Mouse (Mus musculus) lung, embryonic 14.5 days (tissue): ENCODE results near the gene BC048562. TPM values are rescaled to one million over a fixed set of nuclear protein-coding genes. Genes with fewer than 3 reads are reported as not detected.

Experiments
- ATAC-seq: fragments of 200-750 bp; cut with Nextera tagmentation; 2 replicates; pipeline ENCODE4 v1.8.0; 2017; ENCODE audit warnings: mild to moderate bottlenecking, moderate TSS enrichment, moderate library complexity; ENCODE audit not compliant: insufficient read depth
- DNase-seq: peaks from one replicate; pipeline ENCODE4 v3.0.0-alpha.2; 2015
- H3K27ac ChIP-seq: fragments of 300-500 bp; sonication (generic); 2 replicates; pipeline ENCODE4 v1.5.1; 2014; ENCODE audit warnings: low read depth, mild to moderate bottlenecking, moderate library complexity
- H3K27me3 ChIP-seq: fragments of 300-500 bp; sonication (generic); 2 replicates; pipeline ENCODE4 v1.6.1; 2014; ENCODE audit warnings: low read length, control low read depth; ENCODE audit not compliant: insufficient read depth
- H3K36me3 ChIP-seq: fragments of 300-500 bp; sonication (generic); 2 replicates; pipeline ENCODE4 v1.6.1; 2014; ENCODE audit warnings: control low read depth; ENCODE audit not compliant: insufficient read depth
- H3K4me1 ChIP-seq: fragments of 300-500 bp; sonication (generic); 2 replicates; pipeline ENCODE4 v1.6.1; 2014; ENCODE audit warnings: antibody characterized with exemption, control low read depth; ENCODE audit not compliant: insufficient read depth
- H3K4me2 ChIP-seq: fragments of 300-500 bp; sonication (generic); 2 replicates; pipeline ENCODE4 v1.6.1; 2014; ENCODE audit warnings: mild to moderate bottlenecking
- H3K4me3 ChIP-seq: fragments of 300-500 bp; sonication (generic); 2 replicates; pipeline ENCODE4 v1.5.1; 2014; ENCODE audit warnings: low read depth, low read length
- H3K9ac ChIP-seq: fragments of 300-500 bp; sonication (generic); 2 replicates; pipeline ENCODE4 v1.6.1; 2014
- H3K9me3 ChIP-seq: fragments of 300-500 bp; sonication (generic); 2 replicates; pipeline ENCODE4 v1.6.1; 2016; ENCODE audit warnings: low read depth, low read length, control low read depth
- CTCF ChIP-seq: IDR thresholded peaks from 2 replicates; pipeline ENCODE4 v1.5.1; 2016; ENCODE audit warnings: antibody characterized with exemption, low read depth
- WGBS: fragments of 180-500 bp; shearing (Covaris S2); extraction: QIAGEN DNeasy Blood & Tissue Kit; methylation state at CpG from one replicate; pipeline ENCODE4 v1.1.7; 2014; 5-methylcytosine and 5-hydroxymethylcytosine counted together
- polyA plus RNA-seq: library from polyadenylated mRNA; unstranded; fragments of >200 nt; fragmentation: Nextera tagmentation; extraction: Ambion mirVana; gene quantifications from 2 replicates; pipeline ENCODE4 v1.2.1, GENCODE M21; 2014

Gene BC048562
- polyA plus RNA-seq, 1 experiment from 2014 or later: not detected

GRCm38 (mm10) chr9:108451170-108451493, 14.8 kb downstream of the BC048562 start:
- no peaks in the 10 kb centered on the region for H3K27me3 ChIP-seq
- H3K9ac ChIP-seq: peak overlapping the region; percentile 69; the same call in 1 of the 2 replicates
- TF ChIP-seq CTCF: no peak
- peaks cover 13% of the 10 kb centered on the region for H3K36me3 ChIP-seq
- H3K4me1 ChIP-seq: peaks cover 22% of the 10 kb centered on the region
- H3K27ac ChIP-seq: peak overlapping the region; percentile 79; the same call in 1 of the 2 replicates
- ATAC-seq (no peak), DNase-seq (no peak)
- WGBS: 80% methylated on average over 6 of the region's 6 CpGs
- peak overlapping the region; percentile 51 for H3K4me3 ChIP-seq
- H3K4me2 ChIP-seq: peak overlapping the region; percentile 83
- H3K9me3 ChIP-seq: no peaks in the 10 kb centered on the region

GRCm38 (mm10) chr9:108451519-108452160, 15.4 kb downstream of the BC048562 start:
- H3K36me3 ChIP-seq: peaks cover 13% of the 10 kb centered on the region
- no peaks in the 10 kb centered on the region for H3K9me3 ChIP-seq
- H3K27ac ChIP-seq: peak overlapping the region; percentile 66
- no peaks in the 10 kb centered on the region for H3K27me3 ChIP-seq
- ATAC-seq (no peak), DNase-seq (no peak)
- H3K4me2 ChIP-seq: peak overlapping the region; percentile 83
- no peak for TF ChIP-seq CTCF
- peaks cover 22% of the 10 kb centered on the region for H3K4me1 ChIP-seq
- H3K4me3 ChIP-seq: peak overlapping the region; percentile 51
- peak overlapping the region; percentile 69 for H3K9ac ChIP-seq
- WGBS: 51% methylated on average over 6 of the region's 6 CpGs

GRCm38 (mm10) chr9:108452291-108452906, 16.1 kb downstream of the BC048562 start:
- DNase-seq: peak; percentile 96
- Histone ChIP-seq H3K4me1 (peaks cover 22% of the 10 kb centered on the region), H3K27ac (peak overlapping the region; percentile 66), H3K9ac (peak overlapping the region; percentile 69), H3K4me2 (peak overlapping the region; percentile 83), H3K4me3 (peak overlapping the region; percentile 51), H3K27me3 (no peaks in the 10 kb centered on the region), H3K9me3 (no peaks in the 10 kb centered on the region), H3K36me3 (peaks cover 13% of the 10 kb centered on the region)
- TF ChIP-seq CTCF: peak; percentile 92
- under 1% methylated on average over 40 of the region's 40 CpGs for WGBS
- ATAC-seq: peak; percentile 90

DNA sequence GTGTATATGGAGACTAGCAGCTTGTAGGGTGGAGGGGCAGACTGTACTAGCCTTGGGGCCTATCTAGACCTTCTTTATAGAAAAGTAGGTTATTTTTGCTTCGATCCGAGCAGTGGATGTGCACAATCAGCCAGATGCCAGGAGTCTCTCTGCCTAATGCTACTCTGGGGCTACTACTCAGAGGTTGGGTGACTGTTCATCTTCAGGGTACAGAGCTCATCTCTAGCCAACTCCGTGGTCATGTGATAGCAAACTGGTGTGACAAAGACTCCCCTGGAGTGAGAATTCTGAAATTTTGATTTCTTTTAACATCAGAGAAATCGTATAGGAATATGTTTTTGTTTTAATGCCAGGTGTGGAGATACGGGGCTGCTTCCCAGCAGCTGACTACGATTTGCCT, 16.6 kb downstream of the BC048562 start:
- peak overlapping the region; percentile 51 for H3K4me3 ChIP-seq
- peak overlapping the region; percentile 22; the same call in 1 of the 2 replicates for H3K27ac ChIP-seq
- DNase-seq (no peak), ATAC-seq (peak; percentile 12)
- peak overlapping the region; percentile 83 for H3K4me2 ChIP-seq
- peak overlapping the region; percentile 69 for H3K9ac ChIP-seq
- TF ChIP-seq CTCF: no peak
- peaks cover 13% of the 10 kb centered on the region for H3K36me3 ChIP-seq
- H3K9me3 ChIP-seq: no peaks in the 10 kb centered on the region
- WGBS: 42% methylated on average over 6 of the region's 6 CpGs
- peaks cover 22% of the 10 kb centered on the region for H3K4me1 ChIP-seq
- H3K27me3 ChIP-seq: no peaks in the 10 kb centered on the region

- TF ChIP-seq CTCF: no peak
- 63% methylated on average over 4 of the region's 4 CpGs for WGBS
- Histone ChIP-seq H3K27ac (no peak overlapping the region), H3K36me3 (peaks cover 8% of the 10 kb centered on the region), H3K27me3 (no peaks in the 10 kb centered on the region), H3K9ac (peak overlapping the region; percentile 69; the same call in 1 of the 2 replicates), H3K4me2 (peak overlapping the region; percentile 83), H3K9me3 (no peaks in the 10 kb centered on the region), H3K4me1 (peaks cover 22% of the 10 kb centered on the region), H3K4me3 (no peak overlapping the region; the same call in 1 of the 2 replicates)
- DNase-seq: no peak
- ATAC-seq: no peak
Measured at GRCm38 (mm10) chr9:108453458-108453857, 17.2 kb downstream of the BC048562 start.

GRCm38 (mm10) chr9:108454429-108454828, 18.1 kb downstream of the BC048562 start:
- peaks cover 22% of the 10 kb centered on the region for H3K4me1 ChIP-seq
- no peak overlapping the region for H3K4me3 ChIP-seq
- DNase-seq: no peak
- H3K36me3 ChIP-seq: no peaks in the 10 kb centered on the region
- ATAC-seq: no peak
- no peak for TF ChIP-seq CTCF
- H3K27me3 ChIP-seq: no peaks in the 10 kb centered on the region
- H3K4me2 ChIP-seq: no peak overlapping the region
- no peaks in the 10 kb centered on the region for H3K9me3 ChIP-seq
- WGBS: 87% methylated on average over 6 of the region's 6 CpGs
- no peak overlapping the region for H3K9ac ChIP-seq
- no peak overlapping the region for H3K27ac ChIP-seq

DNA sequence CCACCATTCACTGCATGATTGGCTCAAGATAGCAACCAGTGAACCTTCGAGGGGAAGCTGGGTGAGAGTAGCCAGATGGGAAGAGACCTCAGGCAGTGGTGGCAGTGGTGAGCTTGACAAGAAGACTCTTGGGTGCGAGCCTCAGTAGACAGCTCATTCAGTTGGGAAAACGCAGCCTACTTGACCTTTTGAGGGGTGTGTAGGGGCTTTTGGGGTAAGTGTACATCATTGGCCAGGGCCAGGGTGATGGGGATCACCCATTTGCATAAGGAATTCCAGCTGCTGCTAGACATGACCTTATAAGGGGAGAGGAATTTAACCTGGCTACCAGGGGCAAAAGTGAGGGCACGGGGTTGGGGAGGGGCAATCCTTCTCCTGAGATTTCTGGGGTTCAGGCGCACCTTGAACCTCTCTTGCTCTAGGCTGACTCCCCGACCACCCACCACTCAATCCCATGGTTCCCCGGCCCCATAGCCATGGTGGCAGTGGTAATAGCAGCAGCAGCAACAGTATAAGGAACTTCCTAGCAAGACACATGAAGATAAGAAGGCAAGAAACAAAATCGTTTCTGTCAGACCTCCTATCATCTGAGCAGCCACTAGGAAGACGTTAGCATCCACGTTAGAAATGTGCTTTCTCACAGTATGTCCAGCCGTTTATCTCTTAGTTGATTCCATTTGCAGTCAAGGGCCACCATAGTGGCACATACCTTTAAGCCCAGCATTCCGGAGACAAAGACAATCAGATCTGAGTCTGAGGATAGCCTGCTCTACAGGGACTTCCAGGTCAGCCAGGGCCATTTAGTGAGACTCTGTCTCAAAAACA, 19.7 kb downstream of the BC048562 start:
- Histone ChIP-seq H3K9ac (no peak overlapping the region), H3K4me2 (no peak overlapping the region), H3K4me3 (no peak overlapping the region), H3K27ac (no peak overlapping the region), H3K27me3 (no peaks in the 10 kb centered on the region), H3K4me1 (peaks cover 13% of the 10 kb centered on the region), H3K36me3 (no peaks in the 10 kb centered on the region), H3K9me3 (no peaks in the 10 kb centered on the region)
- TF ChIP-seq CTCF: no peak
- ATAC-seq: no peak
- 56% methylated on average over 12 of the region's 12 CpGs for WGBS
- DNase-seq: no peak
